Mouse (Mus musculus): ENCODE results near the gene Gm38394. TPM values are rescaled to one million over a fixed set of nuclear protein-coding genes. Genes with fewer than 3 reads are reported as not detected.
A peak's percentile ranks its signal among the peaks of the same experiment; 100 is the strongest.

Gm38394 gene
- polyA plus RNA-seq, 1 experiment from 2014 or later: 3.0 TPM

DNA sequence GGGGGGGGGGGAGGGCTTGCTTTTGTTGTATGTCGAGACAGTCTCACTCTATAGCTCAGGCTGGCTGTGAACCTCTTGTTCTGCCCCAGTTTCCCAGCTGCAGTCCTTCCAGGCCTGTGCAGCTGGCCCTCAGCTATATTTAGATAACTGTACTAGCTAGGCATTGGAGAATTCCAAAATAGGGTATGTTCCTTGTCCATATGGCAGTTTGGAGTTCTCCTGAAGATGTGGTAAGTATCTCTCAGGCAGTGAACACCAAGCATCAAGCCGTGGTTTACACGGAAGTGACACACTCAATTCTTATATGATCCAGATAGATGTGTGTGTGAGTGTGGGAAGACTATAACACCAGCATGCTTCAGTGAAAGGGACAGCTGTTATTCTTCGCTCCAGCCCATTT is 2.3 kb upstream of the Gm38394 start:
- H3K4me3 ChIP-seq: no peak overlapping the region
- H3K36me3 ChIP-seq: peaks cover 13% of the 10 kb centered on the region
- no peaks in the 10 kb centered on the region for H3K9me3 ChIP-seq
- WGBS: 42% methylated on average over 4 of the region's 4 CpGs
- no peaks in the 10 kb centered on the region for H3K27me3 ChIP-seq (replicated peaks)
- no peak for ATAC-seq (ENCODE audit: extremely low read depth, insufficient number of reproducible peaks, low FRiP score, low TSS enrichment)
- peak overlapping the region; percentile 73 for H3K27ac ChIP-seq (replicated peaks)
- H3K4me1 ChIP-seq: peaks cover 33% of the 10 kb centered on the region
- H3K4me2 ChIP-seq: no peak overlapping the region
- H3K9ac ChIP-seq: no peak overlapping the region

DNA sequence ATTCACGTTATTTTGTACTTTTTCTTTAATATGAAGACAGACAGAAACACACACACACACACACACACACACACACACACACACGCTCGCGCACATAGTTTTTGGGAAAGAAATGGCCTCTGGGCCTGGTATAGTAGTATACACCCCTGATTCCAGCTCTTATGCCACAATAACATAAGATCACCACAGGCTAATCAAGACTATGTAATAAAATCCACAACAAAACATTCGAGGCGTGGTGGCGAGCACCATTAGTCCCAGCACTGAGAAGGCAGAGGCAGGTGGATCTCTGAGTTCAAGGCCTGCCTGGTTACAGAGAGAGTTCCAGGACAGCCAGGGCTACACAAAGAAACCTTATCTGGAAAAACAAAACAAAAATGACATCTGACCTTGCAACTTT is 1.8 kb upstream of the Gm38394 start:
- WGBS: 89% methylated on average over 7 of the region's 7 CpGs
- Histone ChIP-seq H3K9me3 (no peaks in the 10 kb centered on the region), H3K27ac (replicated peaks) (peak overlapping the region; percentile 73), H3K4me1 (peaks cover 38% of the 10 kb centered on the region), H3K9ac (no peak overlapping the region), H3K27me3 (replicated peaks) (no peaks in the 10 kb centered on the region), H3K36me3 (peaks cover 18% of the 10 kb centered on the region), H3K4me2 (no peak overlapping the region), H3K4me3 (no peak overlapping the region)
- no peak for ATAC-seq (ENCODE audit: extremely low read depth, insufficient number of reproducible peaks, low FRiP score, low TSS enrichment)

DNA sequence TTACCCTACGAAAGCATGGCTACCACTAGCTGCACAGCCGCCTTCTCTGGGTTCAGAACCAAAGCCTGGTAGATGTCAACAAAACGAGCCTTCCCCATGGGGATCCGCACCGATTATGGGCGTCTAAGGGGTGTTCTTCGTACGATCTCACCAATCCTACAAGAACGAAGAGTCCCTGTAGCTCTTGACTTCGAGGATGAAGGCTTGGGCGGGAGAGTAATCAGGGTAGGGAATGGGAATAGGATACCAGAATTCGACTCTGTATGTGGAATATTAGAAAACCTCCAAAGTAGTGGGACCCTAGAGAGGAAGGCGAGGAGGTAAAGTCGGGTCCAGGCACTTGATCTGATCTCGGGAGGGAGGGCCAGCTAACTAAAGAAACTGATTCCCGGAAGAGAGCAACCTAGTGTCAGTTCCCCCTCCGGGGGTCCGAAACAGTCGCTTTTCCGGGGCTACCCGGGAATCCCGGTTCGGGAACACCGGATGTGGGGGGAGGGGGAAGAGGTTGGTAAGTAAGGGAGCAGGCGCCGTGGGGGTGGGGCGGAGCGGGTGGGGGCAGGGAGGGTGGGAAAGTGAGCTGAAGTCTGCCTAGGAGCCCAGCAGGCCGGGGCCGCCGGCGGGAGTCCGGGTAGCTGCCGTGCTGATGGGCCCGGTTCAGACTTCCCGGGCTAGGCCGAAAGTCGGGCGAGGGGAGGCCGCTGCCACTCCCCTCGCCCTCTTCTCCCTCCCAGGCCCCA is 484 bp downstream of the Gm38394 start, which contains the start of gene Zbed6:
Gene Zbed6, minus strand, starts transcription at position 420 of the 737 bp plus-strand sequence.
- peak within 1 kb of the TSS; percentile 78 for H3K4me3 ChIP-seq
- ATAC-seq (ENCODE audit: extremely low read depth, insufficient number of reproducible peaks, low FRiP score, low TSS enrichment): peak; percentile 61
- no peaks in the 10 kb centered on the region for H3K9me3 ChIP-seq
- no peaks in the 10 kb centered on the region for H3K27me3 ChIP-seq (replicated peaks)
- peaks cover 38% of the 10 kb centered on the region for H3K36me3 ChIP-seq
- WGBS: 1% methylated on average over 41 of the region's 41 CpGs
- H3K4me1 ChIP-seq: peaks cover 59% of the 10 kb centered on the region
- peak within 1 kb of the TSS; percentile 94 for H3K27ac ChIP-seq (replicated peaks)
- peak within 1 kb of the TSS; percentile 98 for H3K9ac ChIP-seq
- peak within 1 kb of the TSS; percentile 94 for H3K4me2 ChIP-seq

DNA sequence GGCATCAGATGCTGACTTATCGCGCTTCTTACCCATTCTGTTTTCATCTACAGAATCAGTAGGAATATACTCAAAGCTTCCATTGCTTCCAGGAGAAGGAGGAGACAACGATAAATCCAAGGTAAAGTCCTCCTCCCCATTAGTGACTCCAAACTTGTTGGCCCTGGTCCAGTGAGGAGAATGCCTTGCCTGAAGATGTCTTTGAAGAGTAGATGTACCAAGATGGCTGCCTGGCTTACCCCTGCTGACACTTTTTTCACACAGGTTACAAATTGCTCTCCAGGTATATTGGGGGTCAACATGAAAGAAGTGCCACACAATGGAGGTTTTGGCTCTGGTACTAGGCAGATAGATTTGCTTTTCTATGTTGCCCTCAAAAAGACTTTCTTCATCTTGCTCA is 2.2 kb downstream of the Gm38394 start:
- 0 out of 2 replicates have a peak overlapping the region, but pooled peaks have one; percentile 35 for H3K9ac ChIP-seq
- H3K9me3 ChIP-seq: no peaks in the 10 kb centered on the region
- peaks cover 47% of the 10 kb centered on the region for H3K36me3 ChIP-seq
- ATAC-seq (ENCODE audit: extremely low read depth, insufficient number of reproducible peaks, low FRiP score, low TSS enrichment): no peak
- H3K4me1 ChIP-seq: peaks cover 64% of the 10 kb centered on the region
- peak overlapping the region; percentile 78 for H3K4me3 ChIP-seq
- H3K27ac ChIP-seq (replicated peaks): no peak overlapping the region
- 87% methylated on average over 3 of the region's 3 CpGs for WGBS
- no peaks in the 10 kb centered on the region for H3K27me3 ChIP-seq (replicated peaks)
- H3K4me2 ChIP-seq: peak overlapping the region; percentile 94

DNA sequence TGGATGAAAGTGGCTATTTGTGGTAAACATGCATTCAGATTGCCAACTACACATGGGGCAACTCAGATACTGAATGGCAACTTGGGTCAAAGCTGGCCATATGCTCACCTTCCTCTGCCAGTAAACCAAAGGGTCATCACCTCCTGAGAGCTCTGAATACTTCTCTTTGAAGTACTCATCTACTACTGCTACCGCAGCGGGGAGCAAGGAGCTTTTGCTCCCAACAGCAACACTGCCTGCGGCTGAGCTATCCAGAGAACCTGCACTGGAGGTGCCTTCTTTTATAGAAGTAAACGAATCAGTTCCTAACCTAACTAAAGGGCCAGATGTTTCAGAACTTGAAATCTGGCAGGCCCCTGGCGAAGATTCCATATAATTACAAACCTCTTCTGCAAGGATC is 4.3 kb downstream of the Gm38394 start:
- Histone ChIP-seq H3K9ac (peak overlapping the region; percentile 58), H3K4me2 (peak overlapping the region; percentile 94), H3K4me1 (peaks cover 56% of the 10 kb centered on the region), H3K27ac (replicated peaks) (no peak overlapping the region), H3K36me3 (peaks cover 63% of the 10 kb centered on the region), H3K4me3 (no peak overlapping the region), H3K27me3 (replicated peaks) (no peaks in the 10 kb centered on the region), H3K9me3 (no peaks in the 10 kb centered on the region)
- 66% methylated on average over 5 of the region's 5 CpGs for WGBS
- ATAC-seq (ENCODE audit: extremely low read depth, insufficient number of reproducible peaks, low FRiP score, low TSS enrichment): no peak

DNA sequence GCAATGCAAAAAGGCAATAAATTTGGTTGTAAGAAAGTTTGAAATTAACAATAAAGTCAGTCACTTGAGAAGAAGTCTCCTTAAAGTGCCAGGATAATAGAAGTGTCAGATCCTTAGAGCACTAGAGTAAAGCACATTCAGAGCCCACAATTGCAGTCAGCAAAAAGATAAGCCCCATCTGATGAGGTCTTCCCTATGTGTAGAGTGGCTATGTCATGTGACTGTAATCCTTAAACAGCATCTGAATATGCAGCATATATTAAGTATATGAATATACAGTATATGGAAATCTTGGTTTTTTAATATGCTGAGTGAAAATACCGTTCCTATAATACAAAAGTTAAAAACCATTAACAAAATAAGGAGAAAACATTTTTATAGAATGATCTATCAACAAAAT is 8.1 kb downstream of the Gm38394 start:
- Histone ChIP-seq H3K36me3 (peaks cover 75% of the 10 kb centered on the region), H3K4me1 (peaks cover 35% of the 10 kb centered on the region), H3K4me2 (no peak overlapping the region), H3K9ac (no peak overlapping the region), H3K27ac (replicated peaks) (no peak overlapping the region), H3K4me3 (no peak overlapping the region), H3K9me3 (no peaks in the 10 kb centered on the region), H3K27me3 (replicated peaks) (no peaks in the 10 kb centered on the region)
- 100% methylated on average over 1 of the region's 1 CpGs for WGBS
- ATAC-seq (ENCODE audit: extremely low read depth, insufficient number of reproducible peaks, low FRiP score, low TSS enrichment): no peak

DNA sequence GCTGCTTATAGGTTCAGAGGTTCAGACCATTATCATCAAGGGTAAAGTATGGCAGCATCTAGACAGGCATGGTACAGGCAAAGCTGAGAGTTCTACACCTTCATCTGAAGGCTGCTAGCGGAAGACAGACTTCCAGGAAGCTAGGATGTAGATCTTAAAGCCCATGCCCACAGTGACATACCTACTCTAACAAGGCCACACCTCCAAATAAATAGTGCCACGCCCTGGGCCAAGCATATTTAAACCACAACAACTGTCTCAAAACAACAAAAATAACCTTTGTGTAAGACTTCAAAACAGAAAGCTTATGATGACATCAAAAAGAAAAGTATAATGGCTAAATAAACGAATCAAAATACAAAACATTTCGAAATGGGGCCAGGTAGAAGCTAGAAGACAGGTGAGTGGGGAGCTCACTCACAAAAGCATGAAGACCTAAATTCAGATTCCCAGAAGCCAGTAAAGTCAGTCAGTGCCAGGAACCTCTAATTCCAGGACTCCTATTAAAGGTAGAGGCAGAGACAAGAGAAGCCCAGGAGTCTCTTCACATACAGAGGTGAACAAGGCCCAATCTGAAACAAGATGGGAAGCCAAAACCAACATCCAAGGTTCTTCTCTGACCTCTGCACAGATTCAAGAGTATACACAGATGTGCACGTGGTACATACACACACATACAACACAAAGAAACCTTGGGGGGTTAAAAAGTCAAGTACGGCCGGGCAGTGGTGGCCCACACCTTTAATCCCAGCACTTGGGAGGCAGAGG is 10.6 kb downstream of the Gm38394 start:
- ATAC-seq (ENCODE audit: extremely low read depth, insufficient number of reproducible peaks, low FRiP score, low TSS enrichment): no peak
- Histone ChIP-seq H3K4me1 (peaks cover 12% of the 10 kb centered on the region; the same call in 1 of the 2 replicates), H3K27me3 (replicated peaks) (no peaks in the 10 kb centered on the region), H3K27ac (replicated peaks) (no peak overlapping the region), H3K9ac (no peak overlapping the region), H3K4me2 (no peak overlapping the region), H3K4me3 (no peak overlapping the region), H3K36me3 (peaks cover 76% of the 10 kb centered on the region), H3K9me3 (no peaks in the 10 kb centered on the region)
- 92% methylated on average over 7 of the region's 7 CpGs for WGBS

DNA sequence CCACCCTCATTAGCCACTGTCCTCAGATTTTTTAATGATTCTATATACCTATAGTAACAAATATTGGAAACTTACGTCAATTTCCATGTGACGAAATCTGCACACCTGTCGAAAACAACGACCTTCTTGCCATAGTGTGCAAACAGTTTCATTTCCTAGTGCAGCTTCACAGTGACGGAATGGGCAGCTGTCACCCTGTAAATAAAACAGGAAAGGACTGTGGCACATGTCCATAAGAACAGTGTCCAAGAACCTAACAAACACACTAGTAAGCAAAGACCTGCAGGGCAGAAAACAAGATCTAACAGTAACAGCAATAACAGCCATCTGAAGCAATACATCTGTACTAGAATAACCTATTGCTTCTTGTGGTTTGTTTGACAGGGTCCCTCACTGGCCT is 15.5 kb downstream of the Gm38394 start:
- H3K9me3 ChIP-seq: no peaks in the 10 kb centered on the region
- ATAC-seq (ENCODE audit: extremely low read depth, insufficient number of reproducible peaks, low FRiP score, low TSS enrichment): no peak
- no peak overlapping the region for H3K4me2 ChIP-seq
- H3K4me1 ChIP-seq: peaks cover 7% of the 10 kb centered on the region; the same call in 1 of the 2 replicates
- 93% methylated on average over 5 of the region's 5 CpGs for WGBS
- peaks cover 89% of the 10 kb centered on the region for H3K36me3 ChIP-seq
- no peak overlapping the region for H3K9ac ChIP-seq
- no peak overlapping the region for H3K27ac ChIP-seq (replicated peaks)
- no peak overlapping the region for H3K4me3 ChIP-seq
- no peaks in the 10 kb centered on the region for H3K27me3 ChIP-seq (replicated peaks)

DNA sequence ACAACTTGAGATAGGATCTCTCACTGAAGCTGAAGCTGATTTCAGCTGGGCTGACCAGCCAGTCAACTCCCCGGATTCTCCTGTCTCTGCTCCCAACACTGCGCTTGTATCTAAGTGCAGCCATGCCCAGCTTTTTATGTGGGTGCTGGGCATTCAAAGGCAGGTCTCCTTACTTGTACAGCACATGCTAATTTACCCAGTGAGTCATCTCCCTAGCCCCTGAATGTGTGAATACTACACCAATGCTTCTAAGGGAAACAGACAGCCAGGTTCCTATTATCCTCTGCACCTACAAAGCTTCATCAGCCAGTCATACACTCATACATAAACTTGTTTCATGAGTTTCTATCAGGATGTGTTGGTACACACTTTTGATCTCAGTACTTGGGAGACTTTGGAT is 20.0 kb downstream of the Gm38394 start:
- peaks cover 100% of the 10 kb centered on the region for H3K36me3 ChIP-seq
- H3K4me3 ChIP-seq: no peak overlapping the region
- no peak for ATAC-seq (ENCODE audit: extremely low read depth, insufficient number of reproducible peaks, low FRiP score, low TSS enrichment)
- 94% methylated on average over 2 of the region's 2 CpGs for WGBS
- no peak overlapping the region for H3K9ac ChIP-seq
- no peaks in the 10 kb centered on the region for H3K9me3 ChIP-seq
- no peaks in the 10 kb centered on the region for H3K27me3 ChIP-seq (replicated peaks)
- peaks cover 4% of the 10 kb centered on the region; the same call in 1 of the 2 replicates for H3K4me1 ChIP-seq
- H3K4me2 ChIP-seq: no peak overlapping the region
- H3K27ac ChIP-seq (replicated peaks): no peak overlapping the region

DNA sequence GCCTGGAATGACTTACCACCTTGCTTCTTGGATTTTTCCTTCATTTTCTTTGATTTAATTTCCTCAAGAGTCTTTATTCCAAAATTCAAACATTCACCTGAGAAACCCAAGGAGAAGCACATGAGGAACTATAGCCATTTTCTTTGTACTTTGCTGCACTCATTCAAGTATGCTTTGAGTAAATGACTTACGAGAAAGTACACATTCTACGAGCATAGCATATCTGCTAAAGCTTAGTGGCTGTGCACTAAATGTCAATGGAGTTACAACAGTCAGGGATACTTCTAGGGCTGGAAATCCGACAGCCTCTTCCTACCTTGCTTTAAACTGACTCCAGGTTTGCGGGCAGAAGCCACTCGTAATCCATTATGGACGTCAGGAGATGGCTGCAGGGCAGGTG is 22.6 kb downstream of the Gm38394 start:
- no peak overlapping the region for H3K4me2 ChIP-seq
- no peak overlapping the region for H3K4me3 ChIP-seq
- H3K36me3 ChIP-seq: peaks cover 99% of the 10 kb centered on the region
- peaks cover 4% of the 10 kb centered on the region; the same call in 1 of the 2 replicates for H3K4me1 ChIP-seq
- H3K27ac ChIP-seq (replicated peaks): no peak overlapping the region
- H3K27me3 ChIP-seq (replicated peaks): no peaks in the 10 kb centered on the region
- H3K9me3 ChIP-seq: no peaks in the 10 kb centered on the region
- 87% methylated on average over 6 of the region's 6 CpGs for WGBS
- ATAC-seq (ENCODE audit: extremely low read depth, insufficient number of reproducible peaks, low FRiP score, low TSS enrichment): no peak
- no peak overlapping the region for H3K9ac ChIP-seq

DNA sequence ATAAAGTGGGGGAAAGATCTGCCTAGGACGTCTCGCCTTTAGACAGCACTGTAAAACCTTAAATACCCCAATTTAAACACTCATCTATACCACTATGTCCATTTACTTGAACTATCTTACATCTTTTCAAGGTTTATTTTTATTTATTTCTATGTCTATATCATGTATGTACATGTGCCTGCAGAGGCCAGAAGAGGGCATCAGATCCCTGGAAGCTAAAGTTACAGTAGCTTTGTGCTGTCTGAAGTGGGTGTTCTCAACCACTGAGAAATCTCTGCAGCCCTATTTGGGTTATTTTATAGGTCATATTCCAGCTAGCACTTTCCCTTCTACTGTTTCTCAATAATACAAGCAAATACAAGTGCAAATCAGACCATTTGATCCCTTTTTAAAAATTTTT is 28.9 kb downstream of the Gm38394 start:
- no peak for ATAC-seq (ENCODE audit: extremely low read depth, insufficient number of reproducible peaks, low FRiP score, low TSS enrichment)

More for the DNA sequence above, 28.9 kb downstream of the Gm38394 start:
- Histone ChIP-seq H3K36me3 (peaks cover 97% of the 10 kb centered on the region), H3K4me3 (no peak overlapping the region), H3K9ac (no peak overlapping the region), H3K9me3 (no peaks in the 10 kb centered on the region), H3K4me1 (no peaks in the 10 kb centered on the region), H3K4me2 (no peak overlapping the region), H3K27me3 (replicated peaks) (no peaks in the 10 kb centered on the region), H3K27ac (replicated peaks) (no peak overlapping the region)
- 94% methylated on average over 2 of the region's 2 CpGs for WGBS
